Mouse (Mus musculus) G1E (cell line): ENCODE data around the gene Spats2l.

Experiments
- CTCF ChIP-seq: IDR thresholded peaks from 2 replicates; pipeline ENCODE4 v1.5.1; 2012; ENCODE audit warnings: low read depth, low read length, inconsistent platforms, mixed read lengths
- GATA1 ChIP-seq: IDR thresholded peaks from 2 replicates; pipeline ENCODE4 v1.6.1; 2012; ENCODE audit warnings: borderline replicate concordance, low read length, inconsistent platforms, mixed read lengths
- GATA2 ChIP-seq: IDR thresholded peaks from 2 replicates; pipeline ENCODE4 v1.6.1; 2012; ENCODE audit warnings: low read depth, low read length, inconsistent platforms, borderline replicate concordance
- POLR2AphosphoS5 ChIP-seq: IDR thresholded peaks from 2 replicates; pipeline ENCODE4 v1.6.1; 2012; ENCODE audit warnings: low read depth, low read length, inconsistent platforms; ENCODE audit not compliant: insufficient replicate concordance
- TAL1 ChIP-seq: conservative IDR thresholded peaks from 2 replicates; pipeline ENCODE4 v1.6.1; 2012; ENCODE audit warnings: low read depth, low read length, inconsistent platforms, mixed read lengths

GRCm38 (mm10) chr1:57820428-57820997 is 46.6 kb downstream of the Spats2l start:
- TF ChIP-seq CTCF (no peak), TAL1 (no peak), GATA1 (no peak), GATA2 (no peak), POLR2AphosphoS5 (no peak)
